Mouse (Mus musculus): Measurements from ENCODE around the gene Lypd4. TPM values are rescaled to one million over a fixed set of nuclear protein-coding genes. Genes with fewer than 3 reads are reported as not detected.
A peak's percentile ranks its signal among the peaks of the same experiment; 100 is the strongest.
"Not testable (repeated sequence)": the region's sequence is repeated elsewhere in the genome, so short reads cannot be mapped to it uniquely, and the experiment has no call there.

Gene Lypd4
- total RNA-seq (2021), result not detected

- no peak for DNase-seq
- intact Hi-C loops (cut with DNase I), result no loop called here
Observed at GRCm38 (mm10) chr7:24869532-24870165, at the start of gene Lypd4, which contains the start of gene Dmrtc2. Gene Lypd4, minus strand, starts transcription at chr7:24869941. Gene Dmrtc2, plus strand, starts transcription at chr7:24870057.

- no peak for DNase-seq
- intact Hi-C loops (cut with DNase I), result no loop called here
Observed at GRCm38 (mm10) chr7:24918763-24919323, 49.1 kb upstream of the Lypd4 start.

- intact Hi-C loops (cut with DNase I), result no loop called here
Observed at GRCm38 (mm10) chr7:24912480-24912879, 42.7 kb upstream of the Lypd4 start.

GRCm38 (mm10) chr7:24907211-24907748 lies 37.5 kb upstream of the Lypd4 start:
- no peak for DNase-seq

More at GRCm38 (mm10) chr7:24912480-24912879, 42.7 kb upstream of the Lypd4 start:
- no peak for DNase-seq

GRCm38 (mm10) chr7:24906551-24906950 lies 36.8 kb upstream of the Lypd4 start:
- no peak for DNase-seq
- intact Hi-C loops (cut with DNase I), result no loop called here

More at GRCm38 (mm10) chr7:24907211-24907748, 37.5 kb upstream of the Lypd4 start:
- intact Hi-C loops (cut with DNase I), result no loop called here

GRCm38 (mm10) chr7:24904936-24905335 lies 35.2 kb upstream of the Lypd4 start:
- peak; percentile 67 for DNase-seq
- intact Hi-C loops (cut with DNase I), result no loop called here

- peak; percentile 98 for DNase-seq
- intact Hi-C loops (cut with DNase I), result no loop called here
Observed at GRCm38 (mm10) chr7:24904070-24904483, 34.3 kb upstream of the Lypd4 start.

- no peak for DNase-seq
- intact Hi-C loops (cut with DNase I), result no loop called here
Observed at GRCm38 (mm10) chr7:24903444-24903825, 33.7 kb upstream of the Lypd4 start.

- peak; percentile 35 for DNase-seq
- intact Hi-C loops (cut with DNase I), result no loop called here
Observed at GRCm38 (mm10) chr7:24902630-24903443, 33.1 kb upstream of the Lypd4 start, which contains the start of gene Arhgef1. Gene Arhgef1, plus strand, starts transcription at chr7:24902912.

GRCm38 (mm10) chr7:24902264-24902629 lies 32.5 kb upstream of the Lypd4 start:
- intact Hi-C loops (cut with DNase I), result no loop called here
- no peak for DNase-seq

- no peak for DNase-seq
- intact Hi-C loops (cut with DNase I), result no loop called here
Observed at GRCm38 (mm10) chr7:24901842-24902241, 32.1 kb upstream of the Lypd4 start.

GRCm38 (mm10) chr7:24901114-24901513 lies 31.4 kb upstream of the Lypd4 start:
- DNase-seq, result no peak
- intact Hi-C loops (cut with DNase I), result no loop called here

- intact Hi-C loops (cut with DNase I), result no loop called here
Observed at GRCm38 (mm10) chr7:24897959-24898358, 28.2 kb upstream of the Lypd4 start.

GRCm38 (mm10) chr7:24897224-24897623 lies 27.5 kb upstream of the Lypd4 start, which contains the start of gene Cd79a:
Gene Cd79a, plus strand, starts transcription at chr7:24897381.
- intact Hi-C loops (cut with DNase I), result no loop called here
- no peak for DNase-seq

More at GRCm38 (mm10) chr7:24897959-24898358, 28.2 kb upstream of the Lypd4 start:
- no peak for DNase-seq

- intact Hi-C loops (cut with DNase I), result no loop called here
- DNase-seq, result no peak
Observed at GRCm38 (mm10) chr7:24896269-24896668, 26.5 kb upstream of the Lypd4 start.

- DNase-seq; intact Hi-C loops (cut with DNase I): not testable (repeated sequence)
Observed at GRCm38 (mm10) chr7:24895749-24896148, 26.0 kb upstream of the Lypd4 start.

GRCm38 (mm10) chr7:24892125-24892583 lies 22.4 kb upstream of the Lypd4 start:
- DNase-seq, result no peak
- intact Hi-C loops (cut with DNase I), result loop anchor here (5.0 kb wide), 1 partner anchor 75 kb away; no protein-coding TSS in a partner anchor

GRCm38 (mm10) chr7:24891241-24892124 lies 21.7 kb upstream of the Lypd4 start:
- intact Hi-C loops (cut with DNase I), result loop anchor here (5.0 kb wide), 1 partner anchor 76 kb away; no protein-coding TSS in a partner anchor
- DNase-seq, result no peak

- intact Hi-C loops (cut with DNase I), result loop anchor here (5.0 kb wide), 1 partner anchor 77 kb away; no protein-coding TSS in a partner anchor
- DNase-seq, result peak; percentile 71
Observed at GRCm38 (mm10) chr7:24890281-24891216, 20.8 kb upstream of the Lypd4 start.
